Mouse (Mus musculus) mesoderm, embryonic 11.5 days (tissue): ENCODE results near the gene Gm5737.

ENCODE experiments used
- DNase-seq: peaks from one replicate; pipeline ENCODE4 v3.0.0-alpha.2; 2012; ENCODE audit warnings: low read depth, low spot score

Gene Gm5737

GRCm38 (mm10) chr7:120811834-120812415 is at the start of gene Gm5737:
Gene Gm5737 (plus strand): TSS chr7:120812365.
- no peak for DNase-seq

- DNase-seq: no peak
These were observed 44.8 kb upstream of the Gm5737 start for GRCm38 (mm10) chr7:120767369-120767768.

GRCm38 (mm10) chr7:120771389-120771788 is 40.8 kb upstream of the Gm5737 start:
- no peak for DNase-seq

GRCm38 (mm10) chr7:120778012-120778411 is 34.2 kb upstream of the Gm5737 start:
- no peak for DNase-seq

GRCm38 (mm10) chr7:120795544-120795943 is 16.6 kb upstream of the Gm5737 start:
- no peak for DNase-seq

GRCm38 (mm10) chr7:120796369-120796768 is 15.8 kb upstream of the Gm5737 start:
- DNase-seq: no peak

GRCm38 (mm10) chr7:120803268-120803667 is 8.9 kb upstream of the Gm5737 start:
- DNase-seq: no peak

GRCm38 (mm10) chr7:120809705-120810104 is 2.5 kb upstream of the Gm5737 start:
- no peak for DNase-seq

GRCm38 (mm10) chr7:120817552-120817951 is 5.4 kb downstream of the Gm5737 start:
- DNase-seq: no peak

- no peak for DNase-seq
These were observed 7.2 kb downstream of the Gm5737 start for GRCm38 (mm10) chr7:120819386-120819785.

- peak; percentile 76 for DNase-seq
These were observed 11.1 kb downstream of the Gm5737 start for GRCm38 (mm10) chr7:120823248-120823647.

- no peak for DNase-seq
These were observed 12.9 kb downstream of the Gm5737 start for GRCm38 (mm10) chr7:120825097-120825496.

- DNase-seq: peak; percentile 55
These were observed 14.2 kb downstream of the Gm5737 start for GRCm38 (mm10) chr7:120826408-120826807.

GRCm38 (mm10) chr7:120830431-120831381 is 18.5 kb downstream of the Gm5737 start:
- peak; percentile 45 for DNase-seq

GRCm38 (mm10) chr7:120834426-120834825 is 22.3 kb downstream of the Gm5737 start:
- no peak for DNase-seq

GRCm38 (mm10) chr7:120834863-120835372 is 22.8 kb downstream of the Gm5737 start:
- DNase-seq: peak; percentile 83

- peak; percentile 94 for DNase-seq
These were observed 23.5 kb downstream of the Gm5737 start for GRCm38 (mm10) chr7:120835449-120836359.

GRCm38 (mm10) chr7:120836361-120836760 is 24.2 kb downstream of the Gm5737 start:
- DNase-seq: peak; percentile 51

- no peak for DNase-seq
These were observed 26.4 kb downstream of the Gm5737 start for GRCm38 (mm10) chr7:120838436-120839160.

- DNase-seq: no peak
These were observed 27.6 kb downstream of the Gm5737 start for GRCm38 (mm10) chr7:120839786-120840185.
